ENCODE assay signal across 24 mouse cellular contexts in the genomic region with DNA sequence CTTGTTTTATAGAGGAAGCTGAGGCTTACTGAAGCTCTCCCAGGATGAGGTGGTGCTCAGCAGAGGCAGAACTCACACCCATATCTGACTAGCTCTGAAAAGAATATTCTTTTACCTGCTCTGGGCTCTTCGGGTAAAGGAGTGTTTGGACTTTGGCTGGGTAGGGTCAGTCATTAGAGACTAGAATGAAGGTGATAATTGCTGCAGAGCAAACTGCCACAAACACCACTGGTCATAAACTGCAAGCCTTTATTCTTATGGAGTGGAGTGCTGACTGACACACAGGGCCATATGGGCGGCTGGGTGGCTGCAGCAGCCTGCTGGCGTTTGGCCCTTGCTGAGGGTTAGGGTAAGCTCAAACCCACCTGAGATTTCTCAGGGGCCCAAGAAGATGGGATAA. TPM values are rescaled to one million over a fixed set of nuclear protein-coding genes. Genes with fewer than 3 reads are reported as not detected.
"Had no signal": no experiment of that assay in that cellular context is flagged by ENCODE, and none has a peak within 500 bp of the region (broad histone marks: within the 10 kb centered on the region; RNA-seq: fewer than 3 reads in every experiment).

No protein-coding gene starts in this region.

- H3K36me3 ChIP-seq: midbrain, embryonic 10.5 days; midbrain, embryonic 12.5 days; neural tube, embryonic 12.5 days had no signal

- ATAC-seq: midbrain, embryonic 16.5 days had no signal

- H3K4me2 ChIP-seq: lung, embryonic 14.5 days; midbrain, embryonic 12.5 days; neural tube, embryonic 12.5 days had no signal

- H3K9me3 ChIP-seq: midbrain, embryonic 10.5 days; midbrain, embryonic 12.5 days; neural tube, embryonic 12.5 days had no signal

- DNase-seq: lung, adult 18-20 months; lung, embryonic 14.5 days; lung, postnatal 10 days; midbrain, embryonic 14.5 days; right cerebral cortex, postnatal 14 days; spleen, adult 18-20 months; thymus, adult 18-20 months; thymus, postnatal 14 days; thymus, postnatal 36 days had no signal

- H3K27ac ChIP-seq: liver, embryonic 14.5 days; macrophage; midbrain, embryonic 10.5 days; midbrain, embryonic 12.5 days; neural tube, embryonic 12.5 days had no signal

- H3K27me3 ChIP-seq: midbrain, embryonic 12.5 days; neural tube, embryonic 12.5 days had no signal

- H3K4me1 ChIP-seq: midbrain, embryonic 12.5 days; neural tube, embryonic 12.5 days had no signal

- H3K9ac ChIP-seq: liver, embryonic 14.5 days; lung, embryonic 14.5 days; midbrain, embryonic 12.5 days; neural tube, embryonic 12.5 days had no signal

- H3K4me3 ChIP-seq: midbrain, embryonic 10.5 days; midbrain, embryonic 12.5 days; myocyte; neural tube, embryonic 12.5 days had no signal

RNA-seq across cellular contexts. Expression of a gene that starts 46.0 kb away (rescaled TPM):
- total RNA-seq: megakaryocyte, adult 5-6 weeks; megakaryocyte-erythroid progenitor cell, adult 5-6 weeks; neutrophil, adult 5-6 weeks had no signal
- polyA plus RNA-seq: liver, embryonic 14.5 days; liver, embryonic 16.5 days; lung, embryonic 14.5 days; lung, embryonic 16.5 days; macrophage; midbrain, embryonic 10.5 days; midbrain, embryonic 12.5 days; midbrain, embryonic 14.5 days; midbrain, embryonic 16.5 days; myocyte; neural tube, embryonic 12.5 days; neural tube, embryonic 14.5 days; stomach, embryonic 14.5 days; thymus, postnatal 0 days had no signal
